Mouse (Mus musculus) forelimb bud, embryonic 11.5 days (tissue): ENCODE measurements around the gene Fos.

ENCODE experiments used
- DNase-seq: peaks from one replicate; pipeline ENCODE4 v3.0.0-alpha.2; 2012; ENCODE audit warnings: low read depth, low spot score

The Fos gene

DNA sequence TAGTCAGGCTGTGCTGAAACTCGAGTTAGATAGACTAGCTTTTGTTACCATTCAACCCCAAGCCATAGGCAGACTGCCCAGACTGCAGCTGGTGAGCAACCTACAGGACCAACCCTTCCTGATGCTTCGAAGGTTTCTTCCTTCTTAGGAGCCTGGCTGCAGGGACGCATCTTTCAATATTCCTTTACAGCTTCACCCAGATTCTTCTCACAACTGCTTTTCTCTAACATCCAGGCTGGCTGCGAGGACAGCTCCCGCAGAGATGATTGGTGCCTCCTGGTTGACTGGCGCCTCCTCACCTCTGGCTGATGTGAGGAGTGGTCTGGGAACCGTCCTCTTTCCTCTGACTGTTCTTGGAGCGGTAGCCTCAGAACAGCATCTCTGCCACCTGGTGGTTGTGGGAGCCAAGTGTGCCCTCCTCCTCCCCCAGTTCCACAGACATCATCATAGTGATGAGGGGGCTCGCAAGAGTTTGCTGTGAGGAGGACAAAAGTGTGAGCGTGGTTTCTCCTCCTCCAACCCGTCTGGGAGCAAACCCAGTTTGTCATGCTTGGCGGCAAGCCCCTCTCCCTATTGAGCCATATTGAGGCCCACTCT lies 14.0 kb downstream of the Fos start:
- peak; percentile 75 for DNase-seq

DNA sequence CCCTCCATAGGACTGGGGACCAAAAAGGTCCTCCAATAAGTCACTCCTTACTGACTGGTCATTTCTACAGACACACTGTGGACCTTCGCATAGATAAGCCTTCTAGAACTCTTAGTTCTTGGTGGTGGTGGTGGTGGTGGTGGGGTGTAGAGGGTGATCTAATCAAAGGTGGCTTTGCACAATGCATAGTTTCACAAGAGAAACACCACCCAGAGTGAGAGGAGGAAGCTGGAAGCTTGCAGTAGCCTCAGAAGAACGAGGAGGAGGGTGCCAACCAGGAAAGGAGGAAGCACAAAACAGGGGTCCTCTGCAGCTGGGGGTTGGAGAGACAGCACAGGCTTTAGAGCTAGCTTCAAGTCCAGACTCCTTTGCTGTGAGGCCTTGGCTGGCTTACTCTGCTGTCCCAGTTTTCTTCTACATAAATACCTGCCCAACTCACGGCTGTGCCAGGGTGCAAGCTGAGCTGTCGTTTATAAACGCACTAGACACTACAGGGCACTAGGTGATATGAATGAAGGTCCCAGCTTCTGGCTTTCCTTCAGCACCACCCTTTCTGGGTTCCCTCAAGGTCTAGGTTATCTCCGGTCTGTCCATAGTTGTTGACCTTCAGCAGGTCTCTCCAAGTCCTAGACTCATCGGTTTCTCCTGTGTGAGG lies 15.7 kb downstream of the Fos start:
- DNase-seq: no peak

DNA sequence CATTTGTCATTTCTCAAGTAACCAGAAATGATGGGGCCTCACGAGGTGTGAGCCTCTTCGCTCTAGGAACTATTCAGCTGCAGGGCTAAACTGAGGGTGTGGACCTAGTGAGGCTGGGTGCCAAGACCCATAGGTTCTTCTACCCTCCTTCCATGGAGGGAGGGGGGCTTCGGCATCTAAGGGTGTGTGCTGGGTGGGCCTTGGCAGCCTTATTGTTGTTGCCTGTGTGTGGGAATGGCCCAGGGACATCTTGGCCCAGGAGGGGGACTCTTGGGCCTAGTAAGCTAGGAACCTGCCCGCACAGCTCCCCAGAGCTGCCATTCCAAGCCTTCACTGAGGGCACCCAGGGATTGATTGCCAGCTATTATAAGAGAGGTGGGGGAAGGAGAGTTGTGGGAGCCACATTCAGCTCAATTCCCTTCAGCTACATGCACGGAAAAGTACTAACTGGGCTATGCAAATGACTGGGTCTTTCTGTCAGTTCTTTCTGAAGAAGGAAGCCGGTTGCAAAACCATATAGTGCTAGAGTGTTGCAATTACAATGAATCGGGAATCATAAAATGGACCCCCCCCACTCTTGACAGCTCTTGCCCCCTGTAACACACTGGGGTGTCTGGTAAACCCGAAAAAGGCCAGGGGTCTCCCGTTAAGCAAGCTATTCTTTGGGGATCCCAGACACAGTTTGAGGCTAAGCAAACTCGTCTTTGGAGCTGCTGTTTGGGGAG lies 16.6 kb downstream of the Fos start:
- no peak for DNase-seq

- no peak for DNase-seq
Observed at GRCm38 (mm10) chr12:85490991-85491390, 17.3 kb downstream of the Fos start.

- peak; percentile 95 for DNase-seq
Observed at GRCm38 (mm10) chr12:85492084-85492645, 18.5 kb downstream of the Fos start.

DNA sequence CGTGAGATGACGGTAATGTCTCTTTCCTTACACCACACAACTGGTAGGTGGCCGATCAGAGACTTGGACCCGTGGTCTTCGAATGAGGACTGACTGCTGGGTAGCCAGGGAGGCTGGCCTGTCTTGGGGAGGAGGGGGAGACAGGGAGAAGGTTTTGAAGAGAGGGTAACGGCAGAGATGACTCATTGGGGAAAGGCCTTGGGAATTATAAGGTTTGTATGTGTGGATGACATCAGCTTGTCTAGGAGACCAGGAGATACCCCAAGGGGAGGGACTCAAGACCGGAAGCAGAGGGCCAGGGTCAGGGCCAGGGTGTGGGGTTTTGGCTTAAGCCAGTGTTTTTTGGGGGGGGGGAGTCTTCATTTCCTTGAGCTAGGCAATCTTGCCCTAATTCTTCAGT lies 22.6 kb downstream of the Fos start:
- no peak for DNase-seq

- DNase-seq: peak; percentile 74
Observed at GRCm38 (mm10) chr12:85496755-85497154, 23.1 kb downstream of the Fos start.

DNA sequence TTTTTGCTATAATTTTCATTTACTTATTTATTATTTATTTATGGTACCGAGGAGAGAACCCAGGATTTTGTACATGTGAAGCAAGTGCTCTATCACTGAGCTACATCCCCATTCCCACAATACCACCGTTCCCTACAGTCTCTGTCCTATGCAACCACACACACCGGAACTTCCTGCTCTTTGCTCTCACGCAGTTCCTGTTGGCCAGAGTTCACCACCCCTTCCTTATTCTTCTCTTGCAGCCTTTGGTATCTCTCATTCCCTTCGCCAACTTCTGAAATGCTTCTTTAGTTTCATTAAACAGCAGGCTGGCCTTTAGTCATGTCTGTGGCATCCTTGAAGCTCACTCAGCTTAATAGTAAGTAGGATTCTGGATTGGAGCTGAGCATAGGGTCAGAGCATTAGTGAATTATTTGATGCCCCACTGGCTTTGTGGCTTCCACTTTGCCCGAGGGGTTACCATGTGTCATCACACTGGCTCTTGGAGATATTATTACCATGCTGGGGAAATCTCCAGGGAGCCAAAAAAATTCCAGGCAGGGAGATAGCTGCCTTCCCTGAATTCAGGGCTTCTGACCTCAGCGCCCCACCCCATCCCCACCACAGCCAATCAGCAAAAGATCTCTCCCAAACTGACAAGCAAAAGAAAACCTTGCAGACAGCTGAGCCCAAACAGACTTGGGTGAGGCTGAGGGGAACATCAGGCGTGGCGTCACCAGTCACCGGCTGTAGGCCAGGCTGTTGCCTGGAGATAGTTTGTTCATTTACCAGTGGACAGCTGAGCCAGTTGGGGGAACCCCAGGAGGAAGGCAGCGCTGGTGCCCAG lies 23.8 kb downstream of the Fos start:
- DNase-seq: no peak

- DNase-seq: no peak
Observed at GRCm38 (mm10) chr12:85499001-85499400, 25.3 kb downstream of the Fos start.

- no peak for DNase-seq
Observed at GRCm38 (mm10) chr12:85502682-85503081, 29.0 kb downstream of the Fos start.

DNA sequence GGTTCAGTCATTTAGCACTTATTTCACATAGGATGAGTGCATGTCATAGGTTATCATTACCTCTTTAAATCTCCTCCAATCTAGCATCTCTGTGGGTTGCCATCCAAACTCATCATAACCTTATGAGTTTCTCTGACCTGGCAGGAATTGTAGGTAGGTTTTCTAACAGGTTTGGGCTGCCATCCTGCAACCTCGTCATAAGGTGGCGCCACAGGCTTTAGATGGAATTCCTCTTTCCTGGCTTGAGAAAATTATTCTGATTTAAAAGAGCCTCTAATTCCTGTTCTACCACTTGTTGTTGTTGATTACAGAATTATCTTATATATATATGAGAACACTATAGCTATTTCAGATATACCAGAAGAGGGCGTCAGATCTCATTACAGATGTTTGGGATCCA lies 34.5 kb downstream of the Fos start:
- no peak for DNase-seq

GRCm38 (mm10) chr12:85510013-85510412 lies 36.3 kb downstream of the Fos start:
- no peak for DNase-seq

DNA sequence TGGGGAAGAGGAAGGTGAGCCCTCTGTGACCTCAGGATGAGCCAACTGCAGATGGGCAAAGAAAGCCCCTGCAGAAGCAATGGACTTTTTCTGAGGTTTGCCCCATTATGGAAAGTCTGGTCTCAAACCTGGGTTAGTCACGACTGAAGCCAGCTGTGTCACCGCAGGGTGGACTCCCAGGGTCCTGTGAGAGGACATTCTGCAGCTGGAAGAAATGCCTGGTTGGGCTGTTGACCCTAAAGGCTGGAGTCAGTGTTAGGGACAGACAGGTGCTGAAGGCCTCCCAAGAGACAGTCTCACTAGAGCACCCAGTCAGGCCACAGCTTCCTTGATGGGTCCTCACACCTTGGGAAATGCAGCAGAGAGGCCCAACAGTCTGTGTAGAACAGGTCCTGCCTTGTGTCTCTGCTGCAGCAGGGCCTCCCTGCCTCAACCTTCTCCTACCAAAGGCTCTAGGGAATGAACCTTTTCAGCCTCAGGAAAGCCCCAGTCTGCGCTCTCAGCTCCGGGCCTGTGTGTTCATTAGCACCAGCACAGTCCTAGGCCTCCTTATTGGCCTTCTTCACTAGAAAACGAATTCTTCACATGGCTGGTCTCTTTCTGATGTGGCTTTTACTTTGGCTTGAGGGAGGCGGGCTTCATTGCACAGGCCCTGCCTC lies 40.2 kb downstream of the Fos start:
- no peak for DNase-seq

DNA sequence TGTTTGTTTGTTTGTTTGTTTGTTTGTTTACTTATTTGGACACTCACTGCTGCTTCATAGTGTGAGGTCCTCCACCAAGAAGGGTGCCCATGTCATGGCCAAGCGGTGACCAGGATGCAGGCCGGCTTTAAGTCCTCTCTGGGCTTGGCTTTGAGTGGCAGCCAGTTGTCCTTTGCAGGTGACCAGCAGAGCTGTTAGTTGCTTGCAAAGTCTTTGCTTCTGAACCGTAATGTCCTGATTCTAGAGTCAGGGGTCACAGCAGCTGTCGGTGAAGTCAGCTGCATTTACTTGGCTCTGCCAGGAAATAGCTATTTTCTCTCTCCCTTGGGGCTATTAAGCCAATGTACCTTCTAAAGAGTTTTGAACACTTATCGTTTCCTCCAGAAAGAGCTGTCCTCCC lies 41.3 kb downstream of the Fos start:
- no peak for DNase-seq

DNA sequence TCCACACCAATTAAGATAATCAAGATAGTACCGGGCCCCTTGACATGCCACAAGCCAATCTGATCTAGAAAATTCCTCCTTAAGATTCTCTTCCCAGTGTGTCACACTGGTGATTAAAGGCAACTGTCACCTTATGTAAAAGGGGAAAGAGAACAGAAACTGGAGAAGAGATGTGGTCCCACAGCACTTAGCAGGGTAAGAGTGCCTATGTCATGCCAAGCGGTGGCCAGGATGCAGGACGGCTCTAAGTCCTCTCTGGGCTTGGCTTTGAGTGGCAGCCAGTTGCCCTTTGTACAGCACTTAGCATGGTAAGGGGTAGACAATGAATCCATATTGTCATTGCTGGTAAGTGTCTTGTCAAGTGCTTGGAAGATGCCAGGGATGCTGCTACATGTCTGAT lies 42.2 kb downstream of the Fos start:
- DNase-seq: no peak

GRCm38 (mm10) chr12:85517339-85517738 lies 43.6 kb downstream of the Fos start:
- no peak for DNase-seq

GRCm38 (mm10) chr12:85518009-85518408 lies 44.3 kb downstream of the Fos start:
- DNase-seq: no peak

DNA sequence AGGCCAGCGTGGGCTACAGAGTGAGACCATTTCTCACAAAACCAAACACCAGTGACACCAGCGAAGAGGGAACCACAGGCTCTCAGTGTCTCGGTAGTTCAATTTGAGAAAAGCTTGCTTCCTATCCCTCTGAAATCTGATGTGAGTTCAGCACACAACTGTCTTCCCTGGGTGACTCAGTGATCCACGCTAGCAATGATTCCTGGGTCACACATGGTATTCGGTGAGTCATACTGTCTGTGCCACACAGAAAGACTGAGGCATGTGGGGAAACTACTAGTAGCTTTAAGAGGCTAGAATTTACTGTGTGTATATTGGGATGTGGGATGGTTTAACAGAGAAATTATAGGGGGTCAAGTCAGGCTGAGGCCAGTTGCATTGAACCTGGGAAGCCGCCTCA lies 45.9 kb downstream of the Fos start:
- no peak for DNase-seq

GRCm38 (mm10) chr12:85521101-85521500 lies 47.4 kb downstream of the Fos start:
- DNase-seq: no peak

- no peak for DNase-seq
Observed at GRCm38 (mm10) chr12:85521673-85522072, 48.0 kb downstream of the Fos start.

- DNase-seq: no peak
Observed at GRCm38 (mm10) chr12:85522631-85523388, 49.1 kb downstream of the Fos start.
